Mouse (Mus musculus): ENCODE measurements around the gene Cep112. TPM values are rescaled to one million over a fixed set of nuclear protein-coding genes. Genes with fewer than 3 reads are reported as not detected.

The Cep112 gene
- polyA plus RNA-seq, 1 experiment from 2014 or later: 12.4 TPM

DNA sequence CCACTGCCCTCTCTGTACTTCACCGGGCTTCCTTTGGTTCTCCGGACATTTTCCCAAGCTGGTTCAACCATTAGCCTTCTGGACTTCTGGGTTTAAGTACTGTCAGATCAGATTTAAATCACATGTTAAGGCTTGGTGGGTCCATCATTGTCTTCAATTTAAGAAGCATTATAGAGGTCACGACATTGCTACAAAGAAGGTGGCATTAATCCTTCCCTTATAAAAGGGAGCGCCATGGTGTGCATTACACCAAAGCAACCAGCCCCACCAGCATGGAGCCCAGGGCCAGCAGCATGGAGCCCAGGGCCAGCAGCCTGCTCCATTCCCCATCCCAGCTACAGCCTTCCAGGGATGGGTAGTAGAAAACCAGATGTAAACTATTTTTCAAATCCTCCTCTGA lies 411.7 kb downstream of the Cep112 start:
- Histone ChIP-seq H3K4me1 (0 out of 2 replicates have a peak, but pooled peaks cover 2% of the 10 kb centered on the region), H3K27ac (no peak overlapping the region), H3K4me2 (replicated peaks) (no peak overlapping the region), H3K9me3 (replicated peaks) (no peaks in the 10 kb centered on the region), H3K36me3 (no peaks in the 10 kb centered on the region), H3K4me3 (no peak overlapping the region), H3K27me3 (no peaks in the 10 kb centered on the region), H3K9ac (no peak overlapping the region)
- WGBS: 72% methylated on average over 4 of the region's 4 CpGs
- ATAC-seq (ENCODE audit: low FRiP score): no peak

DNA sequence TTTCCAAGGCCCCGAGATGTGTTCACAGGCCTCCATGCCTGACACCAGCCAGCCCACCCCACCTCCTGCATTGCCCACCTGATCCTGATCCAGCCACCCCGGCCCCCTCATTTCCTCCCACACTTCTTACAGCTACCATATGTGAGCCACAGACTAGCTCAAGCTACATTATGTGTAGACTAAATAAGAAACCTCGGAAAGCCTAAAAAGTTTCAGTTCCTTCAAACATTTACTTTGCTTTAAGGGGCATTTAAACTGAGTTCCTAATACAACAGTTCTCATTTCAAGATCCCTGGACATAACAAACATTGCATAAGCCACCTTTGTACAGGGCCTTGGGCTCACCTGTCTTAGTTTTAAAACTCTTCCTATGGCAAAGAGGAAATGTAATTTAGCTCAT lies 415.2 kb downstream of the Cep112 start:
- H3K4me2 ChIP-seq (replicated peaks): no peak overlapping the region
- no peaks in the 10 kb centered on the region for H3K9me3 ChIP-seq (replicated peaks)
- H3K36me3 ChIP-seq: no peaks in the 10 kb centered on the region
- no peak overlapping the region for H3K9ac ChIP-seq
- H3K4me3 ChIP-seq: no peak overlapping the region
- H3K27ac ChIP-seq: no peak overlapping the region
- ATAC-seq (ENCODE audit: low FRiP score): no peak
- 0 out of 2 replicates have a peak, but pooled peaks cover 2% of the 10 kb centered on the region for H3K4me1 ChIP-seq
- no peaks in the 10 kb centered on the region for H3K27me3 ChIP-seq
- 94% methylated on average over 3 of the region's 3 CpGs for WGBS

DNA sequence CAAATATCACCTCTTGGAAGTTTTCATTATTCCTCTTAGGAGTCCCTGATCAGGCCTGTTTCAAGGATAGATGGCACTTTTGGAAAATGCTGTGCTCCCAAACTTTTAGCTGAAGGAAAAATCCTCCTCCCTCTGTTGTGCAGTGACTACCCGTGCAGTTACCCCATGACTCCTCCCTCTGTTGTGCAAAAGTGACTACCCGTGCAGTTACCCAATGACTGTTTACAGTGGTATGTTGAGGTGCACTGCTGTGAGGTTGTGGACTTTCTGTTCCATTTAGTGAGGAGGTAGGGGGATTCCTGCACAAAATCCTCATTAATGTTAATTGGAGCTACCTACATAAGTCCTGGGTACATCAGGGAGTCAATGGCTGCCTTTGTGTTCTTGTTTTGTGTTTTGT lies 417.8 kb downstream of the Cep112 start:
- H3K4me3 ChIP-seq: no peak overlapping the region
- ATAC-seq (ENCODE audit: low FRiP score): no peak
- H3K9me3 ChIP-seq (replicated peaks): no peaks in the 10 kb centered on the region
- H3K9ac ChIP-seq: no peak overlapping the region
- H3K27ac ChIP-seq: no peak overlapping the region
- H3K36me3 ChIP-seq: no peaks in the 10 kb centered on the region
- no peak overlapping the region for H3K4me2 ChIP-seq (replicated peaks)
- H3K4me1 ChIP-seq: no peaks in the 10 kb centered on the region
- no peaks in the 10 kb centered on the region for H3K27me3 ChIP-seq
- 64% methylated on average over 2 of the region's 2 CpGs for WGBS

DNA sequence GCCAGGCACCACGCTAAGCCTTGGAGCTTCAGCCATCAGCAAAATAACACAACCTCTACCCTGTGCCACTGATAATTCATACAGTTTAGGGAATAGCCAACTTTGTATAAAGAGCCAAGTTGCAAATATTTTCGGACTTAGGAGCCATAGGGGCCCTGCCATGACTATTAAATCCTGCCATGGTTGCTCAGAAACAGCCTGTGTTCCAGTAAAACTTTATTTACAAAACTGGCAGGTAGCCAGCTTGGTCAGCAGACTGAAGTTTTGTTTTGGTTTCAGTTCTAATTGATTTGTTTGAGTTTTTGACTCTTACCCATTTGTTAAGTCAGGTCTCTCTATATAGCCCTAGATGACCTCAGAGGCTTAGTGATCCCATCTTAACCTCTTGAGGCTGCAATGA lies 421.0 kb downstream of the Cep112 start:
- Histone ChIP-seq H3K27me3 (no peaks in the 10 kb centered on the region), H3K4me2 (replicated peaks) (no peak overlapping the region), H3K9me3 (replicated peaks) (no peaks in the 10 kb centered on the region), H3K9ac (no peak overlapping the region), H3K27ac (no peak overlapping the region), H3K4me1 (no peaks in the 10 kb centered on the region), H3K4me3 (no peak overlapping the region), H3K36me3 (no peaks in the 10 kb centered on the region)
- 76% methylated on average over 2 of the region's 2 CpGs for WGBS
- no peak for ATAC-seq (ENCODE audit: low FRiP score)

DNA sequence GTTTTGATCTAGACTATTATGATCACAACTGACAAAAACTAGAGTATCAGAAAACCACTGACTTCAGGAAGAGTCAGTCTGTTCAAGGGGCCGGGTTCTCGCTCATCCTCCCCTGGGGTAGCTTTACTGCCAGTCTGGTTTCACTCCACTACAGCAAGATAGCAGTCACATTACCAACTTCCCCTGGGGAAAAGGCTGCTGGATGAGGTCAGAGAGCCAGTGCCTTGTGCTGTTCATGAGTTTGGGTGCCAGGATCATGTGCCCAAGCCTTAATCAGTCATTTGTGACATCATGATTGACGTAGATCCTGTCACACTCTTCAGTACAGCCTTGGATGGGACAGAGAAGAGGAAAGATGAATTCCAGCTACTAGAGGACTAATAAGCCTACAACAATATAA lies 421.5 kb downstream of the Cep112 start:
- Histone ChIP-seq H3K9ac (no peak overlapping the region), H3K4me2 (replicated peaks) (no peak overlapping the region), H3K4me3 (no peak overlapping the region), H3K27me3 (no peaks in the 10 kb centered on the region), H3K9me3 (replicated peaks) (no peaks in the 10 kb centered on the region), H3K4me1 (no peaks in the 10 kb centered on the region), H3K36me3 (no peaks in the 10 kb centered on the region), H3K27ac (no peak overlapping the region)
- ATAC-seq (ENCODE audit: low FRiP score): no peak
- WGBS: 85% methylated on average over 3 of the region's 3 CpGs

DNA sequence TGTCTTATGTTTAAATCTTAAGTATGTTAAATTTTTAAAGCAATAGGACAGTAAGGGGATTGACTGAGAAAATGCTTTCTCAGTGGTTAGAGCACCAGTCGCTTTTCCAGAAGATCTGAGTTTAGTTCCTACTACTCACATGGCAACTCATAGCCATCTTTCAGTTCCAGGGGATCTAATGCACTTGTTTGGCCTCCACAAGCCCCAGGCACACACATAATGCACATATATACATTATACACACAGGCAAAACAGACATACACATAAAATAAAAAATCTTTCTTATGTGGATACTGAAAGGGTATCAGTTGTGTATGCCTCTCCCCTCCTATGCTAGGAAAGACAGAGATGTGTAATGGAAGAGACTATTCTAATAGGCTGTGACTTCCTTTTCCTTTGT lies 426.8 kb downstream of the Cep112 start:
- Histone ChIP-seq H3K4me3 (no peak overlapping the region), H3K27me3 (no peaks in the 10 kb centered on the region), H3K4me1 (no peaks in the 10 kb centered on the region), H3K27ac (no peak overlapping the region), H3K4me2 (replicated peaks) (no peak overlapping the region), H3K36me3 (no peaks in the 10 kb centered on the region), H3K9me3 (replicated peaks) (no peaks in the 10 kb centered on the region), H3K9ac (no peak overlapping the region)
- WGBS: 97% methylated on average over 1 of the region's 1 CpGs
- no peak for ATAC-seq (ENCODE audit: low FRiP score)

DNA sequence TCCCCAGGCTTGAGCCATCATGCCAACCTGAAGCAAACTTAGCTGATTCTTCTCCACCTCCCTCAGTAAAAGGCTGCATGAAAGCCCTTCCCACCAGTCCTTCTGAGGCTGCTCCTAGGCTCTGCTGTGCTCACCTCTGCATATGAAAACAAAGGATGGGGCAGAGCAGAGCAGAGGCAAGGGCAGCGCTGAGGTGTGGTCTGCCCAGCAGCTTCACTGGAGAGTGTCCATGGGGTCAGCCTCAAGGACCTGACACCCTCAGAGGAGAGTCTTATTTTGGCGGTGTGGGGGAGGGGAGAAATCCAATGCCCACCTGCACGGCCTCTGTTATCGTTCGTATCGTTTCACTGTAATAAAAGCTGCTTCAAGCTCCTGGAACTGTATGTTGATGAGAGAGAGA lies 432.3 kb downstream of the Cep112 start:
- no peak for ATAC-seq (ENCODE audit: low FRiP score)
- Histone ChIP-seq H3K9ac (no peak overlapping the region), H3K27me3 (no peaks in the 10 kb centered on the region), H3K9me3 (replicated peaks) (no peaks in the 10 kb centered on the region), H3K4me3 (no peak overlapping the region), H3K27ac (no peak overlapping the region), H3K36me3 (no peaks in the 10 kb centered on the region), H3K4me2 (replicated peaks) (no peak overlapping the region), H3K4me1 (peaks cover 14% of the 10 kb centered on the region)
- 60% methylated on average over 6 of the region's 6 CpGs for WGBS

DNA sequence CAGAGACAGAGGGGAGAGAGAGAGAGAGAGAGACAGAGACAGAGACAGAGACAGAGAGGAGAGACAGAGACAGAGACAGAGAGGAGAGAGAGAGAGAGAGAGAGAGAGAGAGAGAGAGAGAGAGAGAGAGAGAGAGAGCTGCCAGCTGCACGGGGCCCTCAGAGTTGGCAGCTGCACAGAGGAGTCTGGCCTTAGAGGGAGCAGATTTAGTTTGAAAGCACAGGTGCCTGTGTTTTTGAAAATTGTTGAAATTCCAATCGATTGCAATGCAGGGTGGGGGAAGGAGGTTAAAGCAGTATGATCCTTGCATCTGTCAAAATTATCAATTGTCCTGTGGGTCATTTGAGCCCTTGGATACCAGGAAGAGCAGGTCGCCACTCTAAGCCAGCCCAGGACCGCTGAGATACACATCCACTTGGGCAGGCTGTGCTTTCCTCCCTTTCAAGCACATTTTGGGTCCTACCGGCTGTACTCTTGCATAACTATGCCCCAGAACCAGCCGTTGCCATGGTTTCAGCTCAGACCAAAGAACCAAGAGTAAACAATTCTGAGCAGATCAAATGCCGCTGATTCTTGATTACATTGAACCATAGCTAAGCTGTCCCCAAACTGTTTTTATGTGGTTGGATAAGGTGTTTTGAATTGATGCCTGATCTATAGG lies 432.8 kb downstream of the Cep112 start:
- WGBS: 44% methylated on average over 7 of the region's 7 CpGs
- Histone ChIP-seq H3K27me3 (no peaks in the 10 kb centered on the region), H3K9me3 (replicated peaks) (no peaks in the 10 kb centered on the region), H3K27ac (no peak overlapping the region), H3K36me3 (no peaks in the 10 kb centered on the region), H3K4me3 (no peak overlapping the region), H3K4me2 (replicated peaks) (no peak overlapping the region), H3K4me1 (peaks cover 14% of the 10 kb centered on the region), H3K9ac (no peak overlapping the region)
- ATAC-seq (ENCODE audit: low FRiP score): no peak

DNA sequence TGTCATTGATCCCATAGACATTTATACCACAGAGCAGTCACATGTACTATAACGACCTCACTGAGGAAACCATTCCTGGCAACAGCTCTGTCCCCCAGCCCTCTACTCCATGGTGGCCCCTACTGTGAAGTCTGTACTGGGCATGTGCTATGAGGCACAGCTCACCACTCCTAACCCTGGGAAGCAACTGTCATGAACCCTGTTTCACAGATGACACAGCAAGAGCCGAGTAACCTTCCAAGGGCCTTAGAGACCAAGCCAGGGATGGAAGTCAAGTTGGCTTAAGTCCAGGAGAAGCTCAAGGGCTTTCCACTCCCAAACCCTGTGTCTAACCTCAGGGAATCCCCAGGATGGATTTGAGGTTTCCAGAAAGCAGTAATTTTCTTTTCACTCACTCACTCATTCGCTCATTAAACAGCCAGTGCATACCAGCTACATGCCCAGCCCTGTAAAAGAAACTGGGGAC lies 433.4 kb downstream of the Cep112 start:
- Histone ChIP-seq H3K4me1 (peaks cover 14% of the 10 kb centered on the region), H3K9ac (no peak overlapping the region), H3K4me3 (no peak overlapping the region), H3K36me3 (no peaks in the 10 kb centered on the region), H3K4me2 (replicated peaks) (no peak overlapping the region), H3K9me3 (replicated peaks) (no peaks in the 10 kb centered on the region), H3K27me3 (no peaks in the 10 kb centered on the region), H3K27ac (no peak overlapping the region)
- WGBS: 75% methylated on average over 3 of the region's 3 CpGs
- ATAC-seq (ENCODE audit: low FRiP score): no peak

DNA sequence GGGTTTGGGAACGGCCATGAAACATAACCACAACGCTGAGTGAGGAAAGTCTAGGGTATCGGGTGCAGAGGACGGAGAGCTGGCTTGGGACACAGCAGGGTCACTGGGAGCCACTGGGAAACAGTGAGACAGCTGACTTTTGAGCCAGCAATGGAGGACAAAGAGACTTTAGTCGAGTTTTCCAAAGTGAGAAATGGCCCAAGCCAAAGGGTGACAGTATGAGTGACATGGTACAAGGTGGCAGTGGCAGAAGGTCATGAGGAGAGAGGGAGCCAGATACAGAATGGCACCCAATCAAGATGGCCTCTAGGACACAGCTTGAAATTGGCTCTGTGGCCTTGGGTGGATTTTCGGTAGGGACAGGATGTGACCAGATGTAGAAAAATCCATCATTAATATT lies 433.9 kb downstream of the Cep112 start:
- no peaks in the 10 kb centered on the region for H3K27me3 ChIP-seq
- no peak for ATAC-seq (ENCODE audit: low FRiP score)
- H3K4me2 ChIP-seq (replicated peaks): no peak overlapping the region
- no peak overlapping the region for H3K27ac ChIP-seq
- H3K4me3 ChIP-seq: no peak overlapping the region
- H3K36me3 ChIP-seq: no peaks in the 10 kb centered on the region
- H3K4me1 ChIP-seq: peaks cover 14% of the 10 kb centered on the region
- H3K9me3 ChIP-seq (replicated peaks): no peaks in the 10 kb centered on the region
- WGBS: 79% methylated on average over 6 of the region's 6 CpGs
- no peak overlapping the region for H3K9ac ChIP-seq

DNA sequence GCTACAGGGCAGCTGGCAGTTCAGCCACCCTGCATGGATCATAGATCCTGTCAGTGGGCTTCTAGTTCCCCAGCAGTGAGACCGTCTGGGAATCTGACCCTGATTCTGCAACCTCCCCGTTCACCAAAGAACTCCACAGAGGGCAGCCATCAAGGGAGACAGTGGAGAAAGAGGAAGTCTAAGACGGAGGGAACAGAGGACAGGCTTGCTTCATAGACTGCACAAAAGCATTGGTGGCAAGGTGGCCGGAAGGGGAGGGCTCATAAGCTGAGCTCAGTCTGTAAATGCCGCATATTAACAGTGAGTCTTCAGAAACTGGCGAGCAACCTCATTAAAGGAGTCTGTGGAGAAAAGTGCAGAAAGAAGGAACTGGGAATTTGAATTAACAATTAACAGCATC lies 437.4 kb downstream of the Cep112 start:
- Histone ChIP-seq H3K36me3 (no peaks in the 10 kb centered on the region), H3K9me3 (replicated peaks) (no peaks in the 10 kb centered on the region), H3K27ac (no peak overlapping the region), H3K9ac (no peak overlapping the region), H3K27me3 (no peaks in the 10 kb centered on the region), H3K4me1 (peaks cover 10% of the 10 kb centered on the region), H3K4me3 (no peak overlapping the region), H3K4me2 (replicated peaks) (no peak overlapping the region)
- 61% methylated on average over 6 of the region's 6 CpGs for WGBS
- ATAC-seq (ENCODE audit: low FRiP score): no peak

DNA sequence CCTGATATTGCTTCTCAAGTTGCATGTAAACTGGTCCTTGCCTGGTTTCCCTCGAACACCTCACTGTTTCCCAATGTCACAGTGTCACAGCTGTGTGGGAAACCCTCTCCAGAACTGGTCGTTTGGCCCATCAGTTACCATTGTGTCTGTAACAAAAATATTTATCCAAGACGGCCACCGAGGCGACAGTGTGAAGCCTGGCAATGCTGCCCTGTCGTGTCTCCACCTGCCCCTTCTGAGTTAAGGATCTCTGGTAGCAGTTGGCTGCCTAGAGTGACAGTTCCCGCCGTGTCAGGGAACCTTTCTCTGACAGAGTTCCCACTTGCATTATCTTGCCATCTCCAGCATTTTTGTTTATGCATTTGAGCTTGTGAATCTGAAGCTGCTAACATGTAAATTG lies 440.8 kb downstream of the Cep112 start:
- 54% methylated on average over 8 of the region's 8 CpGs for WGBS
- H3K36me3 ChIP-seq: no peaks in the 10 kb centered on the region
- no peak overlapping the region for H3K27ac ChIP-seq
- H3K27me3 ChIP-seq: no peaks in the 10 kb centered on the region
- no peaks in the 10 kb centered on the region for H3K4me1 ChIP-seq
- H3K4me2 ChIP-seq (replicated peaks): no peak overlapping the region
- H3K4me3 ChIP-seq: no peak overlapping the region
- H3K9ac ChIP-seq: no peak overlapping the region
- no peaks in the 10 kb centered on the region for H3K9me3 ChIP-seq (replicated peaks)
- no peak for ATAC-seq (ENCODE audit: low FRiP score)

DNA sequence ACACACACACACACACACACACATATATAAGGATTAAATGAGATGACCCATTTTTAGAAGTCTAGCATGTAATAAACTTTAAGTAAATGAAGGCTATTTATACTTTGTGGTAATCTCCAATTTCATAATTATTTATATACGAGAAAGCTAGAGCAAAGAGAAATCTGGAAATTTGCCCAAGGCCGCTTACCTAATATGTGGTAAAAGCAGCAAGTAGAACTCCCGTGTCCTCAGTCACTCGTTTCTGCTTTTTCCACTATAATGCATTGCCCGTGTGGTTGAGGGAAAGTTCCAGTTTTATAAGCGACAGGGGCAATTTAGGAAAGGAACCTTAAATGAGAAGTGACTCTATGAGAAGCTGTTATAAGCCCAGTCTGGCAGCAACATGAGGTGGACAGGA lies 442.5 kb downstream of the Cep112 start:
- Histone ChIP-seq H3K36me3 (no peaks in the 10 kb centered on the region), H3K27me3 (no peaks in the 10 kb centered on the region), H3K9ac (no peak overlapping the region), H3K4me3 (no peak overlapping the region), H3K27ac (no peak overlapping the region), H3K9me3 (replicated peaks) (no peaks in the 10 kb centered on the region), H3K4me1 (no peaks in the 10 kb centered on the region), H3K4me2 (replicated peaks) (no peak overlapping the region)
- 88% methylated on average over 6 of the region's 6 CpGs for WGBS
- ATAC-seq (ENCODE audit: low FRiP score): no peak

Data from hindbrain, embryonic 12.5 days (tissue).